Mouse (Mus musculus) fibroblast of lung, adult 2 months (primary cell): ENCODE measurements around the gene Cep97.
"Not testable (repeated sequence)": the region's sequence is repeated elsewhere in the genome, so short reads cannot be mapped to it uniquely, and the experiment has no call there.

Experiments
- DNase-seq: peaks from one replicate; pipeline ENCODE4 v3.0.0-alpha.2; 2011; ENCODE audit warnings: low read depth

Gene Cep97

DNA sequence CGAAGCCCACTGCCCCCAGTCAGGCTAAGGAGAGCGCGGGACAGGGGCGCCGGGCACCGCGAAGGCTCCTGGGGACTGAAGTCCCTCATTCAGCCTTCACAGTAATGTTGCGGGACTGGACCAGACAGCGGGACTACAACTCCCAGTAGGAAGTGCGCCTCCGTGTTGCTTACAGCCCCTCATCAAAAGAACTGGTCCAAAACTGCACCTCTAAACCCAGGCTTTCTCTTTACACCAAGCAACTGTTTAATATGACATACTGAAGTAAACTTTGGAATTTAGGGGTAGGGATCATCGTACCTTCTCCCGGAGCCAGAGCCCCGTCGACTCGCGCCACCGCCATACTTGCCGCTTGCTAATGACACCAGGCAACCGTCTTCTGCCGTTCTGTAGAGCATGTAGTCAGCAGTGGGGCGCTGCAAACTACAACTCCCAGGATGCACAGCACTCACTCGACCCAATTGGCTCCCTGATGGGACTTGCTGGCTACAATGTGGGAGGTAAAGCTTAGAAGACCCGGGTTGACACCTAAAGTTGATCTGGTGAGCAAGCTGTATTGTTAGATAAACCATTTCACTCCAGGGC lies at the start of gene Cep97:
Cep97 (minus strand) TSS at position 403 of the 585 bp plus-strand sequence.
- peak; percentile 88 for DNase-seq

DNA sequence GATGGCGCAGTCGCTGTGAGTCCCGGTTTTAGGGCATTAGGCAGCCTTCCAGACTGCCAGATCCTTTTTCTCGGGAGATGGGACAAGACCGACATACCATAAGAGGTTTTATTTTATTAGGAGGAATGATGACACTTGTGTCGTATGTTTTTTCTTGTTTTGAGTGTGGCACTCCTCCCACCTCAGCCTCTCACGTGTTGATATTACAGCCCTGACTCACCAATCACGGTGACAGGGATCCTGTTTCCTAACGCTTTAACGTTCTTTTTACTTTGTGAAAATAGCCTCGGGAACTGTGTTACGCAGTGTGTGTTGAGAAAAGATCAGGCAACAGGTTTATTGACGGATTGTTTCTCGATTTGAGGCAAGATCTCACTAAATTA lies 40.2 kb upstream of the Cep97 start:
- DNase-seq = peak; percentile 82

GRCm38 (mm10) chr16:55974256-55974902 lies 39.7 kb upstream of the Cep97 start:
- no peak for DNase-seq

- DNase-seq = peak; percentile 94
Measured at GRCm38 (mm10) chr16:55973431-55974255, 39.0 kb upstream of the Cep97 start, which contains the start of gene Zbtb11. Gene Zbtb11 (plus strand): TSS chr16:55973883.

- DNase-seq = no peak
Measured at GRCm38 (mm10) chr16:55972626-55973201, 38.1 kb upstream of the Cep97 start.

DNA sequence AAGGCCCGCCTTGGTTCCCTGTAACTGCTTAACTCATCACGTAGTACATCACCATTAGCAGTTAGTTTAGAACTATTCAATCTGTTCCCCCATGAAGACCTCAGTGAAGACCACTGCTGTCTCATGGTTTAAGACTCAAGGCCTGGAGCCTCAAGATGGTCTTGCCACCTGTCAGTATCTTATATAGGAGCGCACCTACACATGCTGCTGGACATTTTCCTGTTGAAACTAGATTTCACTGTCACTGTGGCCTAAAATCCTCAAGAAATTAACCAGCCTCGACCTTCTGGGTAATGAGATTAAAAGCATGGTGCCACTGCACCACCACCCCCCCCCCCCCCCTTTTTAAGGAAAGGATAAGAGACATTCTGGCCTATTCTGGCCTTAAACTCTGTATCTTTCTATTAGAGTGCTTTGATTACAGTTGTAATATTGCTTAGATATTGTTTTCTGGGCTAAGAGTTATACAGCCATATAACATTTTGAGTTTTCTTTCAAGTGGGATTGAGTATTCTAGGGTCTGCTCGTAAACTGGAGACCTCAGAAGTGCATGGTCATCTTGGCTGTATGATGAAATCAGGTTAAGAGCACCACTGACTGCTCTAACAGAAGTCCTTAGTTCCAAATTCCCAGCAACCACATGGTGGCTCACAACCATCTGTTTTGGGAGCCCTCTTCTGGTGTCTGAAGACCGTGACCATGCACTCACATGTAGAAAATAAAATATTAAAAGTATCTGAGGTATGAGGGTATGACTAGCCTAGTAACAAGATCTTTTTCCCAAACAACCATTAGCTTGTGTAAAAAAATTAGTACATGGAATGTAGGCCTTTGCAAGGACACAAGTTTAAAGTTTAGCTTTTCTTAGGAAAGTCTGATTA lies 37.3 kb upstream of the Cep97 start:
- DNase-seq = no peak

- no peak for DNase-seq
Measured at GRCm38 (mm10) chr16:55970416-55970815, 35.8 kb upstream of the Cep97 start.

DNA sequence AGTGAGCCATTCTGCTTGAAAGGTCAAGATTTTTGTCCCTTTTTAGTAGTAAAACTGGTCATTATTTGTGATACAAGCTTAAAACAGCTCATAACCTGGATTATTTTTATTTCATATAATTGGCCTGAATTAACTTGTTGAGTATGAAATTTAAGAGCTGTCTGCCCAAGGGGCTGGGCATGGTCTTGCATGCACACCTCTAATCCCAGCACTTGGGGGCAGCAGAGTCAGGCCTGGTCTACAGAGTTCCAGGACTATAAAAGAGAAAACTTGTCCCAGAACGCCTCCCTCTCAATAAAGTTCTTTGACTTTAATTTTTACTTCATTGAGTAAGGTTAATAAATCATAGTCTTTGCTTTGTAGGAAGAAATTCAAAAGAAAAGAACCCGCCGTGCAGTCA lies 34.5 kb upstream of the Cep97 start:
- no peak for DNase-seq

- no peak for DNase-seq
Measured at GRCm38 (mm10) chr16:55967221-55967620, 32.6 kb upstream of the Cep97 start.

- DNase-seq = peak; percentile 83
Measured at GRCm38 (mm10) chr16:55966212-55966871, 31.7 kb upstream of the Cep97 start, which contains the start of gene Rpl24. Gene Rpl24 (plus strand): TSS chr16:55966275.

- no peak for DNase-seq
Measured at GRCm38 (mm10) chr16:55964126-55964949, 29.7 kb upstream of the Cep97 start.

GRCm38 (mm10) chr16:55963068-55963467 lies 28.4 kb upstream of the Cep97 start:
- not testable (repeated sequence) for DNase-seq

DNA sequence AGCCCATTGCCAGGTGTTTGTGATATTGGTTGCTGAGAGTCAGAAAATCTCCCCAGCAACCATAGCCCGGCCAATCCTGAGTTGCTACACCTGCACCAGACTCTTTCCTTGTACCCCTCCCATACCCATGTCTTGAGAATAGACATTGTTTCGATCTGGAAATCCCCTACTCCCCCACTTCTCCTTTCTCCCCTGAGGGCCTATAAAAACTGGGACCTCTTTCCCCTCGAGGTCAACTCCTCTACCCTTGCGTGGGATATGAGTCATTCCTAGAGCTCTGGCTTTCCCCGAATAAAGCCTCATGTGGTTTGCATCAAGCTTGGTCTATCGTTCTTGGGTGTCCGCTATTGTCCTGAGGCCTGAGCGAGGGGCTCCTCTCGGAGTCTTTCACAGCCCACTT lies 19.5 kb upstream of the Cep97 start:
- DNase-seq = not testable (repeated sequence)

- no peak for DNase-seq
Measured at GRCm38 (mm10) chr16:55952771-55953170, 18.1 kb upstream of the Cep97 start.

DNA sequence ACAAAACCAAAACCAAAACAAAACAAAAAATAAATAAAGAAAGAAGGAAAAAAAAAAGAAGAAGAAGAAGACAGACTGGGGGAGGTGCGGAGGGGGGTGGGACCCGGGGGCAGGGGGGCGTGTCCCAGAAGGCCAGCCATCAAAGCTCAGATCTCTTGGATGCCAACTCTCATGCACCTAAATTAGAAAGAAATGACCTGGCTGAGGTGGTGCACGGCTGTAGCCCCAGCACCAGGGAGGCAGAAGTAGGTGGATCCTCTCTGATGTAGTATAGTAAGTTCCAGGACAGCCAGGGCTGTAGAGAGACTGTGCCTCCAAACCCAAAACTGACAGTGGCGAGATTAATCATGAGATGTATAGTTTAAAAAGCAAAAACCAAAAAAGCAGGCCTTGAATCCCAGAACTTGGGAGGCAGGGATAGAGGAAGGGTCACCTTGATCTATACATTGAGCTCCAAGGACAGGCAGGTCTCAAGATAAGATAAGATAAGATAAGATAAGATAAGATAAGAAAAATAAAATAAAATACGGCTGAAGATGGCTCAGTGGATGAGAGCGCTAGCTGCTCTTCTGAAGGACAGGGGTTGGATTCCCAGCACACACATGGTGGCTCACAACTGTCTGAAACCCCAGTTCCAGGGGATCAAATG lies 17.1 kb upstream of the Cep97 start:
- no peak for DNase-seq

- no peak for DNase-seq
Measured at GRCm38 (mm10) chr16:55950946-55951678, 16.5 kb upstream of the Cep97 start.

DNA sequence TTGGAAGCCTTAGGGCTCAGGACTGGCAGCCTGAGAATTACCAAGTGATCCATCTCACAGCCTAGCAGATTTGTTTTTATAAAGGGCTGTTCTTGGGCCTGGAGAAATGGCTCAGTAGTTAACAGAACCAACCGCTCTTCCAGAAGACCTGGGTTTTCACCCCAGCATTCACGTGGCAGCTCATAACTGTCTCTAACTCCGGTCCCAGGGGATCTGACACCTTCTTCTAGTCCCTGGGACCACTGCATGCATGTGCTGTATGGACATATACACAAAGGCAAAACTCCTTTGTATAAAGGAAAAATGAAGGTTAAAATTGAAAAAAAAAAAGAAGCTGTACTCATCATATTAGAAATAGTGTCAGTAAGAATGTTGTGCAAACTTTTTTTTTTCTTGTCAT lies 15.8 kb upstream of the Cep97 start:
- no peak for DNase-seq

GRCm38 (mm10) chr16:55948963-55949362 lies 14.3 kb upstream of the Cep97 start:
- no peak for DNase-seq

DNA sequence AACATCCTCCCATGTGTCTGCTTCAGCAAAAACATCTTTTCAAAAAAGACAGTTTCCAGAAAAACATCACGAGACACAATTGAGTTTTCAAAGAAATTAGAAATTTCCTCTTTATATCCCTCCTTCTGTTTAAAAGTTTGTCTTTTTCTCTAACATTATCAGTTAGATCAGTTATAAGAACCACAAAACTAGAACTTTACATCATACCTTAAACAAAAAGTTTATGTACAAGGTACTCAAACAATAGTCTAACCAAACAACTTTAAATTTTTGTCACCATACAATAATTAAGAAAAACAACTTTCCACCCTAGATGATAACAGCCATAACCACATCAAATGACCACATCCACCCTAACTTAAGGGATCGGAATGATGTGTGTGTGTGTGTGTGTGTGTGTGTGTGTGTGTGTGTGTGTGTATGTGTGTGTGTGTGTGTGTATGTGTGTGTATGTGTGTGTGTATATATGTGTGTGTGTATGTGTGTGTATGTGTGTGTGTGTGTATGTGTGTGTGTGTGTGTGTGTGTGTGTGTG lies 13.3 kb upstream of the Cep97 start:
- not testable (repeated sequence) for DNase-seq
